Mouse (Mus musculus) frontal cortex, postnatal 14 days (tissue): ENCODE measurements around the gene Tc2n.
"Not testable (repeated sequence)": the region's sequence is repeated elsewhere in the genome, so short reads cannot be mapped to it uniquely, and the experiment has no call there.

Source experiments
- DNase-seq, 2 experiments: peaks; one replicate each; pipeline ENCODE4 v3.0.0; 2022; ENCODE audit warnings: low spot score in 2 of 2

Gene Tc2n

GRCm38 (mm10) chr12:101718054-101718754, at the start of gene Tc2n:
Tc2n (minus strand) TSS chr12:101718523.
- DNase-seq = peak in 1 of 2 experiments; percentile 5

- DNase-seq = no peak
Measured at GRCm38 (mm10) chr12:101767306-101768053, 49.2 kb upstream of the Tc2n start.

- DNase-seq = no peak
Measured at GRCm38 (mm10) chr12:101766228-101766852, 48.0 kb upstream of the Tc2n start.

GRCm38 (mm10) chr12:101764870-101765269, 46.5 kb upstream of the Tc2n start:
- DNase-seq = no peak

DNA sequence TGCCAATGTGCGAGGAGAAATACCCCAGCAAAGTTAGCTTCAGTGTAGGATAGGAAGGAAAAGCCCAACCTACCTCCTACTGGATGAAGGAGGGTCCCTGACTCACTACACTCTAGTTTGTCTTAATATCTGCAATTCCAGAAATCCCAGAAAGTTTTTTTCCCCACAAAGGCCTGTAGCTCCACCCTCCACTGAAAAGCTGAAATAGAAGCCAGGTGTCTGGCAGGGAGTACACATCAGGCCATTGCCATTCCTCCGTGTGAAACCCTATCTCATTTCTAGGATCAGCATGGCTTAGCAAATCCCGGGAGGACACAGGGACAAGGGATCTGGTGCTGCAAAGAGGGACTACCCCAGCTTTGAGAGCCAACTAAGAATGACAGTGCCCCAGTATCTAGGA, 44.7 kb upstream of the Tc2n start:
- no peak for DNase-seq

DNA sequence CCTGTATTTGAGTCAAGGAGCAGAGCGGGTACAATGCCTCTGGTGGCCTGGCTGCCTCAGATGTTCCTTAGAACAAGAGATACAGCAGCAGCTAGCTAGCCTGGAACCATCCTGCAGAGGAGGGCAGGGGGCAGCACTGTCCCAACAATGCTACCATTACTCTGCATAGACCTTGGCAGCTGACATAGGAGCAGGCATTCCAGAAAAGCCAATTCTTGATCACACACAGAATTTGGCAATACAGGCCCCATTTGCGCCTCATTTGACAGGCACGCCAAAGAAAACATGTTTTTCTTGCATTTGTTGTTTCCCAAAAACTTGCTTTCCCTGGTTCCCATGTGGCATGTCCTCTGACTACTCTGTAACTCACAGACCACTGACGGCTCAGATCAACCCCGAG, 43.7 kb upstream of the Tc2n start:
- no peak for DNase-seq

DNA sequence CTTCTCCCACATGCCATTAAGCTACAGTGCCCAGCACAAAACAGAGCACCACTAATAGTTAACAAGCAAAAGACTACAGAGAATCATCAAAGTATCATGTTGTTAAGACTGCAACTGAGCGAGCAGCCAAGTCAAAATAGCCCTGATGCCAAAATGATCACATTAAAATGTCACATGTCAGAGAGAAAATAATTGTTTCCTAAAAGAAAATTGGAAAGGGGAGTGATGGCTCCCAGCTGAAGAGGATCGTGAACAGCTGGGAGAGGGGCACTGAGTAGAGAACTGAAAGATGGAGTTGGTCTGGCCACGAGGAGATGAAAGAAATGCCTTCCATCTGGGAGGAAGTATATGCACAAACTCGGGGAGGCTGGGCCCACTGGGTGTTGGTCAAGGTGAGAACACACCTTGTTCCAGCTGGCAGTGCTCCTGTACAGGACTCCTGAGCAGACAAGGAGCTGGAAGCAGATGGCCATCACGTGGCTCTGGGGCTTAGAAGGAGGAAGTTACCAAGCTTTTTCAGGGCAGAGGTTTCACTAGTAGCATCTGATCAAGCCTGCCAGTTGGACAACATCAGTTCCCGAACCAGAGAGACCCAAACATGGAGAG, 41.2 kb upstream of the Tc2n start:
- no peak for DNase-seq

DNA sequence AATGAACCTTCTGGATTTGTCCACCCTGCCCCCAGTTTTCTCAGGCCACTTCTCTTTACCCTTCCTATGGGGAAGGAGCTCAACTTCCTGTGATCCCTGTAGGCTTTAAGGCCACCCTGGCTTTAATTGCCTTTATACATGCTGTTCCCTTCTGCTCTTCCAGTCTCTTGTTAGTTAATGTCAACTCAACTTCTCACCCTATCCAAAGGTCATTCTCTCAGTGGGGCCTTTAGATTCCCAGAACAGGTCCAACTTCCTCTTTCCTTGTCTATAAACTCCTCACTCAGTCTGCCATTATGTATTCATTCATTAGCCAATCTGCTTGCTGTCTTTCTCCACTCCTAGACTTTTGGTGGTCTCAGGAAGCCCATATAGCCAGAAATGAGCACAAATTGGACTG, 40.4 kb upstream of the Tc2n start:
- no peak for DNase-seq

DNA sequence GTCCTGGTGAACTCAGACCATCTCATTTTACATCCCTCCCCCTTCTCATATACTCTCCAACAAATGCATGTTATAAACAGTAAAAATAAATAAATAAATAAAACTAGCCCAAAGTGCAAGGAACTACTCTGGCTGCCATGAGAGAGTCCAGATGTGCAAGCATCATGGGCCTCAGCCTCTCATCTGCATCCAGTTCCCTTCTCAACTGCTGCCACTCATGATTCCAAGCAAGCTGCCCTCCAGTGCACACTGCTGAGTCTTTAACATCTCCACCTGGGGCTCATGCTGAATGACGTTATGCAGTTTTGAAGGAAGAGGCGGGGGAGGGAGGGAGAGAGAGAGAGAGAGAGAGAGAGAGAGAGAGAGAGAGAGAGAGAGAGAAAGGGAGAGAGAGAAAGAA, 24.1 kb upstream of the Tc2n start:
- DNase-seq = no peak

DNA sequence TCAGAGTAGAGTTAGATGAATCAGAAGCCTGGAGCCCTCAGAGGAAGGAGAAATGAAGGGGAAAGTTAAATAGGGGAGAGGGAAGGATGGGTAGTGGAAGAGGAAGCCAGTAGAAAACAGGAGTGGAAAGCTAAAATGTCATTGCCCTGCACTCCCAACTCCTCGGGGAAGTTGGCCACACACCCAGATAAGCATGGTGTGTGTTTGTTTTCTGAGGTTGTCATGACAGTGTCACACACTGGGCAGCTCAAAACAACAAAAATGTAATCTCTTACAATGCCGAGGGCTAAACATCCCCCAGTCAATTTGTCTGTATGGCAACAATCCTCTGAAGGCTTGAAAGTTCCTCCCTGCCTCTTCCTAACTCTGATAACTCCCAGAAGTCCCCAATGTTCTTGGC, 22.2 kb upstream of the Tc2n start:
- no peak for DNase-seq

- DNase-seq = no peak
Measured at GRCm38 (mm10) chr12:101740045-101740444, 21.7 kb upstream of the Tc2n start.

GRCm38 (mm10) chr12:101718755-101719150, 430 bp upstream of the Tc2n start:
- DNase-seq = no peak

DNA sequence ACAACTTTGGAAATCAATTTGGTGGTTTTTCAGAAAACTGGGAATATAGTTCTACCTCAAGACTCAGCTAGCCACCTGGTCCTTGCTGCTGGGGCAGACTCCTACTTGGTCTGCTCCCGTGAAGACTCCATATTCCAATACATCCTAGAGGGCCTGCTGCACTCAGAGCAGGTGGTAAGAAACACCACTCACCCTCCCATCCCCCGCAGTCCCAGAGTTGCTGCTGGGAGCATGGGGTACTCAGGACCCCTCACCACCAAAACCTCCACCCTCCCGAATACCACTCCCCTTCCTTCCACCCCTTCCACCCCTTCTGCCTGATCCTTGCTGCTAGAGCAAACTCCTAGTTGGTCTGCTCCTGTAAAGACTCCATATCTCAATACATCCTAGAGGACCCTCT, 19.1 kb downstream of the Tc2n start:
- DNase-seq = no peak

DNA sequence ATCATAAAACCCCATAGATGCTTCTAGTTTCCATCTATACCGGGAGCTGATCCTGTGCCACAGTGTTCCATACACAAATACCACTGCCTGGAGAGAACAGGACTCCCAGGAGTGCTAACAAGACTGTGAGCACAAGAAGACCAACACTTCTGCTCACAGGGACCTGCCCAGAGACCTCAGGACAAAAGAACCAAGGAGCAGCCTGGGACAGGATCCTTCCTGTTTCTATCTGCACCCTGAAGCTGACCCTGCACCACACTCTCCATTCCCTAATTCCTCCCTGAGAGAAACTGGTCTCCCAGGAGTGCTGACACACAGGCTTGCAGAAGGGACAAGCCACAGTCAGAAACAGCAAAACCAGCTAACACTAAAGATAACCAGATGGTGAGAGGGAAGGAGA, 21.8 kb downstream of the Tc2n start:
- DNase-seq = no peak

- DNase-seq = no peak
Measured at GRCm38 (mm10) chr12:101680538-101680937, 37.8 kb downstream of the Tc2n start.

- DNase-seq = no peak
Measured at GRCm38 (mm10) chr12:101667502-101667901, 50.8 kb downstream of the Tc2n start.

DNA sequence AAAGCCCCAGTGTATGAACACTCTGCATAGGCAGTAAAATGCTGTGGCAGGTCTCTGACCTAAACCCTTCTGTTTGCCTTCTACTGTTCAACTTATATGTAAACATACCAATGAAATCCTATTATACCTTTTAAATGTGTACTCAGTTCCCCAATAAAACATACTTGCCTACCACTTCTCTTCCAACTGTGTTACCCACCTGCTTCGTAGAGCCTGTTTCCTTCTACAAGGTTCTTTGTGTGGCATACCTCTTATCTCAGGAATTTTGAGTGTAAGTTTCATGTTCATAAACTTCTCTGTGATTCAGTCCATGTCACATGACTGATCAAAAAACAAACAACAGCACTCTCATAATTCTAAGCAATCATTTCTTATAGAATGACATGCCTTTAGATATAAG, 85.2 kb downstream of the Tc2n start:
- no peak for DNase-seq

DNA sequence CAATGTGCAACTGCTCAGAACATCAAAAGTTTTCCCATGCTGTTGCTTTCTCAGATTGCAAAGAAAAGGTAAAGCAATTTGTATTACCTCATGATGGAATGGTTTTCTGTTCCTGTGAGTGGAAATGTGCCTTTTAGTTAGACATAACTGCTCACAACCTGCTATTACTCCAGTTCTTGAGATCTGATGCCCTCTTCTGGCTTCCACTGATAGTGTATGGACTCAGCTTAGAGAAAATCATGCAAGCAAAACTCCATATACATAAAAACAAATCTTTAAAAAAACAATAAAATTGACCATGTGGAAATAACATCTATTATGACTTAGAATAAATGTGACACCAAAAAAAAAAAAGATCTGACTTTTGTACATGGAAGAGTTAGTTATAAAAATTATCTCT, 111.7 kb downstream of the Tc2n start:
- DNase-seq = not testable (repeated sequence)
